Mouse (Mus musculus) lung, postnatal 0 days (tissue): ENCODE results near the gene Aqr. TPM values are rescaled to one million over a fixed set of nuclear protein-coding genes. Genes with fewer than 3 reads are reported as not detected.

Experiments used
- ATAC-seq: fragments of 200-750 bp; cut with Nextera tagmentation; 2 replicates; pipeline ENCODE4 v1.8.0; 2017; ENCODE audit warnings: moderate library complexity
- DNase-seq: peaks from one replicate; pipeline ENCODE4 v3.0.0-alpha.2; 2016; ENCODE audit warnings: low spot score
- H3K27ac ChIP-seq: fragments of 300-500 bp; sonication (generic); 2 replicates; pipeline ENCODE4 v1.5.1; 2014; ENCODE audit warnings: antibody characterized with exemption, mild to moderate bottlenecking, low read length, mixed read lengths
- H3K27me3 ChIP-seq: fragments of 300-500 bp; sonication (generic); replicated peaks from 2 replicates; pipeline ENCODE4 v1.6.1; 2014; ENCODE audit warnings: low read length, mixed read lengths; ENCODE audit not compliant: insufficient read depth
- H3K36me3 ChIP-seq: fragments of 300-500 bp; sonication (generic); 2 replicates; pipeline ENCODE4 v1.6.1; 2014; ENCODE audit warnings: low read length, mixed read lengths; ENCODE audit not compliant: insufficient read depth
- H3K4me1 ChIP-seq: fragments of 300-500 bp; sonication (generic); 2 replicates; pipeline ENCODE4 v1.6.1; 2014; ENCODE audit warnings: antibody characterized with exemption, low read depth, low read length, mixed read lengths; ENCODE audit not compliant: insufficient read depth
- H3K4me2 ChIP-seq: fragments of 300-500 bp; sonication (generic); replicated peaks from 2 replicates; pipeline ENCODE4 v1.6.1; 2014; ENCODE audit warnings: low read depth, mild to moderate bottlenecking, low read length, moderate library complexity, mixed read lengths
- H3K4me3 ChIP-seq: fragments of 300-500 bp; sonication (generic); 2 replicates; pipeline ENCODE4 v1.5.1; 2014; ENCODE audit warnings: low read depth, low read length
- H3K9ac ChIP-seq: fragments of 300-500 bp; sonication (generic); replicated peaks from 2 replicates; pipeline ENCODE4 v1.6.1; 2014; ENCODE audit warnings: low read depth, mild to moderate bottlenecking
- H3K9me3 ChIP-seq: fragments of 300-500 bp; sonication (generic); 2 replicates; pipeline ENCODE4 v1.6.1; 2016; ENCODE audit warnings: low read length, mixed read lengths
- CTCF ChIP-seq: IDR thresholded peaks from 2 replicates; pipeline ENCODE4 v1.5.1; 2016; ENCODE audit warnings: antibody characterized with exemption, mild to moderate bottlenecking
- EP300 ChIP-seq: IDR thresholded peaks from 2 replicates; pipeline ENCODE4 v1.6.1; 2016; ENCODE audit warnings: antibody characterized with exemption, mild to moderate bottlenecking, control low read depth
- WGBS: fragments of 180-500 bp; shearing (Covaris S2); extraction: QIAGEN DNeasy Blood & Tissue Kit; methylation state at CpG from one replicate; pipeline ENCODE4 v1.1.7; 2014; 5-methylcytosine and 5-hydroxymethylcytosine counted together
- polyA plus RNA-seq: library from polyadenylated mRNA; unstranded; fragments of >200 nt; fragmentation: Nextera tagmentation; extraction: Ambion mirVana; gene quantifications from 2 replicates; pipeline ENCODE4 v1.2.1, GENCODE M21; 2015

Gene Aqr
- polyA plus RNA-seq, 1 experiment from 2014 or later, result 23.3 TPM

DNA sequence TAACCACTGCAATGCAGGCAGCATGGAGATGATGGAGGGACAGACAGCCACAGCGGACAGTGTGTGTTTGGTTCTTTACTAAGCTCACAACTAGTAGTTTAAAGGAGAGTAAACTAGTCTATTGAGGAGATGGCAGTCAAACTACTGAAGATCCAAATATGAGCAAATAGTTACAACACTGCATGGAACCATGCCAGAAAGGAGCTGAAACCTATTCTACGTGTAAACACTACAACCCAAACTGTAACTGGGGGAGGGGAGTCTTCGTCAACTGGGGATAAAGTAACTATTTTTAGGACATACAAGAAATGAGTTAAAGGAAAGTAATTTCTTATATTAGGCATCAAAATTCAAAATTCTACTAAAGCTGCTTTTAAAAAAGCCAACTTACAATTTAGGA, 84.4 kb downstream of the Aqr start:
- DNase-seq, result no peak
- peaks cover 15% of the 10 kb centered on the region; the same call in 1 of the 2 replicates for H3K36me3 ChIP-seq
- WGBS, result 54% methylated on average over 3 of the region's 3 CpGs

DNA sequence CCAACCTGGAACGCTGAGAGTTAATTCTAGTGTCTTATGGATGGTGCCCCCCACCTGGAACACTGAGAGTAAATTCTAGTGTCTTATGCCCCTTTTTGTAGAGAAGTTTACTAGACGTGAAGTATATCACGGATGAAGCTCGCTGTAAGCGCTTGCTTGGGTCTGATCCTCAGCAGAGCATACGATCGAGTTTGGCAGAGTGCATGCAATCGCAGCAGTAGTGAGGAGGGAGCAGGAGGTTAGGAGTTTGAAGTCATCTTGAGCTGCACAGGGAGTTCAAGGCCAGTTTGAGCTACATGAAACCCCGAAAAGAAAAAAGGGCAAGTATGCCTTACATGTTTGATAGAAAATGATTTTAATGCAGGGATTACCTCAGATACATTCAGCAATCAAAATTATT, 86.0 kb downstream of the Aqr start:
- no peak for DNase-seq
- TF ChIP-seq CTCF (no peak), EP300 (no peak)
- no peak for ATAC-seq
- Histone ChIP-seq H3K27ac (no peak overlapping the region), H3K4me2 (no peak overlapping the region), H3K9me3 (no peaks in the 10 kb centered on the region), H3K4me3 (no peak overlapping the region), H3K4me1 (no peaks in the 10 kb centered on the region), H3K9ac (no peak overlapping the region), H3K27me3 (no peaks in the 10 kb centered on the region), H3K36me3 (0 out of 2 replicates have a peak, but pooled peaks cover 13% of the 10 kb centered on the region)
- WGBS, result 91% methylated on average over 9 of the region's 9 CpGs

More for the DNA sequence above, 84.4 kb downstream of the Aqr start:
- TF ChIP-seq EP300, result no peak
- no peak for TF ChIP-seq CTCF
- Histone ChIP-seq H3K9me3 (no peaks in the 10 kb centered on the region), H3K9ac (no peak overlapping the region), H3K4me1 (no peaks in the 10 kb centered on the region), H3K27me3 (no peaks in the 10 kb centered on the region), H3K4me3 (no peak overlapping the region), H3K4me2 (no peak overlapping the region), H3K27ac (no peak overlapping the region)
- ATAC-seq, result no peak

DNA sequence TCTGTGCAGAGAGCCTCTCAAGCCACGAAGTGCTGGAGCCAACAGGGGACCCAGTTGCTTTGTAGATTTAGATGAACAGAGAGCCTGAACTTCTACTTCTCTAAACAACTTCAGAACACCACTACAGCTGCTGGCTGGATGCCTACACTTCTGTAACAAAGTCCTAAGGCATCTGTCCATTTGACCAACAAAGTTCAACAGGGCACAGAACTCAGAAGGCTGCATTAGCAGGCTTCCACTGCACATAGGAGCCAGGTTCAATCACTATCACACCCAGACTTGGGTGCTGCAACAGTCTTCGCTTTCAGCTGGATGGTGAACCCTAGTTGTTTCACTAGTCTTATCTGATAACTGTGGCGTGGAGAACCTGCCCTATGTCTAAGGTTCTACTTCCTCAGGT, 87.0 kb downstream of the Aqr start:
- TF ChIP-seq EP300 (no peak), CTCF (no peak)
- WGBS, result 79% methylated on average over 3 of the region's 3 CpGs
- DNase-seq (no peak), ATAC-seq (no peak)
- H3K36me3 ChIP-seq, result 0 out of 2 replicates have a peak, but pooled peaks cover 13% of the 10 kb centered on the region
- H3K27ac ChIP-seq, result no peak overlapping the region
- no peaks in the 10 kb centered on the region for H3K27me3 ChIP-seq
- H3K9me3 ChIP-seq, result no peaks in the 10 kb centered on the region
- H3K9ac ChIP-seq, result no peak overlapping the region
- no peak overlapping the region for H3K4me2 ChIP-seq
- no peaks in the 10 kb centered on the region for H3K4me1 ChIP-seq
- no peak overlapping the region for H3K4me3 ChIP-seq

DNA sequence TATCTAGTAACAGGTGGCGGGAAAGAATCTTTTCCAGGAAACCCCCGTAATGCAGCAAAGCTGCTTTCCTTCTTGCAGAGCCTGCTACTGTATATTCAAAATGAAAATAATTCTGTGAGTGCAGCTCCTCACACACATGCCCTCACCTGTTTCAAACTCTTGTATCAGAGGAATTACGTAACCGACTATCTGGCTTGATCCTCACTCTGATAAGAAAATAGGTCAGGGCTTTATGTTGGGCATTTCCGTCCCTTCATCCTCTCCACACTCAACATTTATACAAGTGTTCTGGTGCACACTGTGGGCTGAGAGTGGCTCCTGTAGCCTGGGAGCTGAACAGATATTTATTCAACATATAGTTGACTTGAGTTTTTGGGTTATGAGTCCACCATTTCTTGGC, 87.7 kb downstream of the Aqr start:
- Histone ChIP-seq H3K27me3 (no peaks in the 10 kb centered on the region), H3K36me3 (0 out of 2 replicates have a peak, but pooled peaks cover 7% of the 10 kb centered on the region), H3K9ac (no peak overlapping the region), H3K4me1 (no peaks in the 10 kb centered on the region), H3K9me3 (no peaks in the 10 kb centered on the region), H3K4me3 (no peak overlapping the region), H3K4me2 (no peak overlapping the region), H3K27ac (no peak overlapping the region)
- no peak for TF ChIP-seq CTCF
- no peak for TF ChIP-seq EP300
- 80% methylated on average over 5 of the region's 5 CpGs for WGBS
- no peak for DNase-seq
- ATAC-seq, result no peak

DNA sequence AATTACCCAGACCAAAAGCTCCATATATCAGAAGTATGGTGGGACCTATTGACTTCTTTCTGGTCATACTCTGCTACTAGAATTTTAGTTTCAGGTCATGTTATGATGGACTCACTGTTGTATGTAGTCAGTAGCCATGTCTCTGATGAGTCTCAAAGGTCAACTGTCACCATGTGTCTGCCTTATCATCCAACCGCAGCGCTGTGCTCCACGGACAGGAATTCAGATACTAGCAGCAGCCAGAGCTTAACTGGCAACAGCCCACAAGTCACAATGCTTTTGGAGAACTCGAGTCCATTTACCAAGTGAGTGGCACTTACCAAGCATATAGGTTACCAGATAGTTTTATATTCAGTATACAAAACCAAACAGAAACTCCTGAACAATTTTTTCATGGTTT, 89.2 kb downstream of the Aqr start:
- no peak for TF ChIP-seq EP300
- TF ChIP-seq CTCF, result no peak
- H3K27me3 ChIP-seq, result no peaks in the 10 kb centered on the region
- ATAC-seq, result no peak
- 0 out of 2 replicates have a peak, but pooled peaks cover 4% of the 10 kb centered on the region for H3K36me3 ChIP-seq
- no peaks in the 10 kb centered on the region for H3K4me1 ChIP-seq
- no peaks in the 10 kb centered on the region for H3K9me3 ChIP-seq
- no peak for DNase-seq
- H3K4me3 ChIP-seq, result no peak overlapping the region
- WGBS, result 87% methylated on average over 4 of the region's 4 CpGs
- no peak overlapping the region for H3K27ac ChIP-seq
- no peak overlapping the region for H3K9ac ChIP-seq
- H3K4me2 ChIP-seq, result no peak overlapping the region

DNA sequence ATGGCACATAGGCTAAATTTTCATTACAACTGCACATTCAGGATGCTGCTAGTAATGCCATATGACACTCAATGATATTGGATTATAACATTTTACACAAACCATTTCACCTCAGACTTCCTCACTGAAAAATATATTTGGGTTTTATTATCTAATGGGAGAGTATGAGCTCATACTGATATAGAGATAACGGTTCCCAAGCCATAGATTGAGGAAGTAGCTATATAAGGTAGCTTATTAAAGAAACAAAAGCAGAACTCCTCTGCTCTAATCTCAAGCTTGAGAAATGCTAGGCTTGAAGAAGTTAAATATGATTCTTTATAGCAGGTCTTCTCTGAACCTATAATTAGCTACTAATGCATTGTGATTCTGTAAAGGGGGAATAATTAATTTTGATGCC, 90.3 kb downstream of the Aqr start:
- TF ChIP-seq CTCF (no peak), EP300 (no peak)
- Histone ChIP-seq H3K27me3 (no peaks in the 10 kb centered on the region), H3K4me3 (no peak overlapping the region), H3K9me3 (no peaks in the 10 kb centered on the region), H3K36me3 (0 out of 2 replicates have a peak, but pooled peaks cover 3% of the 10 kb centered on the region), H3K27ac (no peak overlapping the region), H3K9ac (no peak overlapping the region), H3K4me1 (no peaks in the 10 kb centered on the region), H3K4me2 (no peak overlapping the region)
- DNase-seq (no peak), ATAC-seq (no peak)
- 90% methylated on average over 1 of the region's 1 CpGs for WGBS

DNA sequence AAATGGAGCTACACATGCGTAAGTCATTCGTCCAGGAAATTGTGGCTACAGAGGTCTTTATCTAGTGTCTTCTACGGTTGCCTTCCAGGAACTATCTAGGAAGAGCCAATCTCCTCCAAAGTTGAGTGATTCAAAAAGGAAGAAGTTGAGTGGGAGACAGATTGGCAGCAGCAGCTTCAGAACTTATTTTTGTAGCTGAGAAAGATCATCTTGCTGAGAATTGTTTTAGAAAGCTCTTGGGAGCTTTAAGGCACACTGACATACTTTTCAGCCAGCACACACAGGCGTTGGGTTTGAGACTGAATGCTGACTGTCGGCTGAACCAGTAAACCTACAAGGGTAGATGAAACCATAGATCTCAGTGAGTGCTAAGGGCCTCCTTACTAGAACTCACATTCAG, 91.5 kb downstream of the Aqr start:
- TF ChIP-seq CTCF (no peak), EP300 (no peak)
- Histone ChIP-seq H3K27ac (no peak overlapping the region), H3K4me3 (no peak overlapping the region), H3K9ac (no peak overlapping the region), H3K4me1 (no peaks in the 10 kb centered on the region), H3K9me3 (no peaks in the 10 kb centered on the region), H3K27me3 (no peaks in the 10 kb centered on the region), H3K4me2 (no peak overlapping the region), H3K36me3 (no peaks in the 10 kb centered on the region)
- WGBS, result 72% methylated on average over 5 of the region's 5 CpGs
- ATAC-seq (no peak), DNase-seq (no peak)
